Comparison of ENCODE assay signal across 7 mouse cellular contexts in the genomic region with DNA sequence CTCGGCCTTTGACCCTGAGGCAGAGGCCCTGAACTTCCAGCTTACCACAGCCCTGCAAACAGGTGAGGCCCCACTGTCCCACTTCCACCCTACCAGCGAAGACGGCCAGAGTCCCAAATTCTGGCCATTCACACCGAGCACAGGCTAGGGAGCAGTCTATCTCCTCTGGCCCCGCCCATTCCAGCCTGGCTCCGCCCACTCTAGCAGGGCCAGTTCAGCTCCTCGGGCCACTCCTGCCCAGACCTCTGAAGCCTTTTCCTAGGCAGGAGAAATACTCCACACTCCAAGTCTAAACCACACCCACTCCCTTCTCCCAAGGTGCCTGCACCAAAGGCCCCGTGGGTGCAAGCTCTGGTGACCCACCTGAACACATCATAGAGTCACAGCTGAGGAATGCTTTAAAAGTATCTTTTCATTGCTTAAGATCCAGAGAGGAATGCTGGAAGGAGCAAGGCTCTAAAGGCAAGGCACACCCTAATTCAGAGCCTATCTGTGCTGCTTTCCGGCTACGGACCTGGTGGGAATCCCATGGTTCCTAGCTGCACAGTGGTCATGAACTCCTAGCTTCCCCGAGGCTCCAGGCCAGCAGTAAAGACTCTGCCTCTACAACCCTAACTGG. TPM values are rescaled to one million over a fixed set of nuclear protein-coding genes. Genes with fewer than 3 reads are reported as not detected.
A peak's percentile ranks its signal among the peaks of the same experiment; 100 is the strongest.
DNase-seq lines count a peak whose midpoint lies in the region; TF ChIP-seq lines count a peak whose summit lies in the region.

No protein-coding gene starts in this region.

- TF ChIP-seq CTCF in ES-Bruce4 (IDR thresholded peaks at IDR 0.05; ENCODE audit: low read depth, low read length) = no peak

- no peaks in the 10 kb centered on the region for H3K36me3 ChIP-seq in ES-Bruce4 (ENCODE audit: control insufficient read depth, insufficient read depth, low read length, poor library complexity, severe bottlenecking)

- no peak for TF ChIP-seq EP300 in ES-Bruce4 (IDR thresholded peaks at IDR 0.05; ENCODE audit: insufficient read depth, low read depth, low read length)

- no peaks in the 10 kb centered on the region for H3K27me3 ChIP-seq in ES-Bruce4 (ENCODE audit: control insufficient read depth, insufficient read depth, low read length, poor library complexity, severe bottlenecking)

- no peaks in the 10 kb centered on the region for H3K9me3 ChIP-seq in ES-Bruce4 (replicated peaks; ENCODE audit: control insufficient read depth, insufficient read depth, low read length, poor library complexity, severe bottlenecking)

- peak overlapping the region; percentile 14; the same call in 1 of the 2 replicates for H3K4me3 ChIP-seq in ES-Bruce4 (ENCODE audit: low read depth, low read length)

- TF ChIP-seq POLR2A in ES-Bruce4 (IDR thresholded peaks at IDR 0.05; ENCODE audit: insufficient read depth, low read length) = peak; percentile 38

- DNase-seq in 3134 (ENCODE audit: extremely low read depth, insufficient read length, low spot score) = peak; percentile 81
- DNase-seq in induced T-regulatory cell, adult 2 months (ENCODE audit: low read depth) = peak; percentile 36
- peak; percentile 64 to 79 for DNase-seq in lung, adult 18-20 months
- DNase-seq in cerebellum, postnatal 36 days = no peak
- DNase-seq in right cerebral cortex, postnatal 36 days (ENCODE audit: low spot score in 2 of 2) = no peak
- no peak for DNase-seq in adrenal gland, adult 18-20 months (ENCODE audit: low spot score in 2 of 2)

- H3K4me1 ChIP-seq in ES-Bruce4 (ENCODE audit: control insufficient read depth, insufficient read depth, low read length) = peaks cover 5% of the 10 kb centered on the region

- H3K9ac ChIP-seq in ES-Bruce4 (ENCODE audit: low read depth, poor library complexity, severe bottlenecking) = peak overlapping the region; percentile 46

- peak overlapping the region; percentile 70 for H3K27ac ChIP-seq in ES-Bruce4 (ENCODE audit: insufficient read depth, low read length)

RNA-seq across cellular contexts. Expression of a gene that starts 16.3 kb away (rescaled TPM):
- 168 and 176 TPM in 2 replicates for polyA plus RNA-seq in ES-Bruce4 (2011; ENCODE audit: insufficient read depth, insufficient read length, low read depth, missing spikeins)
- total RNA-seq in adrenal gland, adult 18-20 months (2021) = 10 to 100 TPM; 25.0 to 30.6 TPM

Comparison
In these comparisons a context has a peak if more than half of its experiments do, and no peak if none do; other contexts are left out.
1. DNase-seq: peak in 3134 (single experiment), induced T-regulatory cell, adult 2 months (single experiment) and lung, adult 18-20 months (2 of 2); none in cerebellum, postnatal 36 days (0 of 2), right cerebral cortex, postnatal 36 days (0 of 2) and adrenal gland, adult 18-20 months (0 of 2).